Mouse (Mus musculus) kidney, adult 18-20 months (tissue): ENCODE measurements around the gene Itpk1.
A peak's percentile ranks its signal among the peaks of the same experiment; 100 is the strongest.

ENCODE experiments used
- DNase-seq: peaks from one replicate; pipeline ENCODE4 v3.0.0; 2021

Gene Itpk1

DNA sequence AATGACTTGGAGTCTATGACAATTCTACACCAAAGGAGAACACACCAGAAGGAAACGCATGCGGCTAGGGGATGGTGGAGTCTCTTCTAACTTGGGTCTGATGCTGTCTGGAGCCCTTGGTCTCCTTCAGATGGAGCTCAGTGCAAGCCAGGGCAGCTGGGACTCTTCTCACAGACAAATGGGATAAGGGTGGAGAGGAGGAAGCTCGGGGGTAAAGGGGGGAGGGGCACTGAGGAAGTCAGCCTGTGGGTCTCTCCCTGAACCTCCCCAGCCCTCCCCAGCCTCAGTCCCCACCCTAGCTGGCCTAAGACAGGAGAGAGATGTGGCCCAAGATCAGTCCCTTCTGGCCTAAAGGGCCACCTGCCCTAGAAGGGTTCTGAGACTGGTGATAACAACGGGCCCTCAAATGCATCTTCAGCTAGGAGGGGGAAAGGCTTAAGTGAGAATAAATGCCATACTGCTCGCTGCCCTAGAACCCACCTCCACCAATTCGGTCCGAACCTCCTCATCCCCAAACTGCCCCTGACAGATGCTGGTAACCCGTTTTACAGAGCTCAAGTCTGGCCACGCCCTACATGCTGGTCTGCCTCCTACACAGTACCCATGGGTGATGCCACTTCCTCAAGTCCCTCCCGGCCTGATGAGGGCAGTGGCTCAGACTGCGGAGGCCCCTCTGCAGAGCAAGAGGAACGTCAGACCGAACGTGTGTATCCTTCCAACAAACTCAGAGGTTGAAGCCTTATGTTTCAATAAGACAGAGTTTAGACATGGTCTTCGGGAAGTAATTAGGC, 14.8 kb downstream of the Itpk1 start:
- DNase-seq = no peak

GRCm38 (mm10) chr12:102686321-102686720, 18.4 kb downstream of the Itpk1 start:
- DNase-seq = no peak

DNA sequence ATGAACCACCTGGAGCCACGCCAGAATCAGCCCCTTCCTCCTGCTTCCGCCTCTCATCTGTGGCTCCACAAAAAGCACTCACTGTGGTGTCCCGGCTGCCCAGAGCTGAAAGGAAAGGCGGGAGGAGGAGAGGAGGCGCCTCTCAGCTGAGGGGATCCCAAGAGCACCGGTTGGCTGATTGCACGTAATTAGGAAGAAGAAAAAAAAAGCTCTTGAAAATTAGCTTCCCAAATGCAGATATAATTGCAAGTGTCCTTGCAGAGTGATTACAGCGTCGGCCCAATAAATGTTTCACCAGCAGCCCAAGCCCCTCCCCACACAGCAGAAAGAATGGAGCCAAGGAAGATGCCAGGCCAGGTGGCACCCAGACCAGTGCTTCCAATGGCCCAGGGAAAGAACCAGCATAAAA, 19.2 kb downstream of the Itpk1 start:
- no peak for DNase-seq

DNA sequence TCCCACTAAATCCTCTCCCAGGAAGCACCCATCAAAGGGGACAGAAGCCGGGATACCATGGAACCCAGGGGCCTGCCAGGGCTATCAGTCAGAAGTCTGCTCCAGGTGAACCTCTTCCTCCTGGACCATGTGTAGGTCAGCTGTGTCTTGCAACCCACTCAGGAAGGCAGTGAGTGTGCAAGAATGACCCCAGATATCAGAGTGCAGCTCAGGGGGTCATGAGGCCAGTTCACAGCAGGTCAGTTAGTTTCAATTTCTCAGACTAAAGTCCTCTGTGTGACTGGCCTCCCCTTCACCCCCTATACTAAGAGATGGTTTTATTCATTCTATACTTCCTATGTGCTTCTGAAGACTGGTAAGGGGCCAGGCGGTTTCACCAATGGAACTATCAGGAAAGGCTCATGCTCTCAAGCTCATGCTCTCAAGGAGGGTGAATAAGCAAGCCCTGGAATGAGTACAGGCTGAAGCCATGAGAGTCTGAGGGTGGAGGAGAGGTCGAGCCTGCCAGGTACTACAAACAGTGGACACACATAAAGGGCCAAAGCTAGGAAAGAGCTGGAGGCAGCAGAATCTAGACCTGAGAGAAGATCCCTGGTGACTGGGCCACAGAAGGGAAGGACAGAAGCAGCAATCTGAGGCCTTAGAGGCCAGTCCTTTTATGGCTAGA, 19.9 kb downstream of the Itpk1 start:
- DNase-seq = no peak

DNA sequence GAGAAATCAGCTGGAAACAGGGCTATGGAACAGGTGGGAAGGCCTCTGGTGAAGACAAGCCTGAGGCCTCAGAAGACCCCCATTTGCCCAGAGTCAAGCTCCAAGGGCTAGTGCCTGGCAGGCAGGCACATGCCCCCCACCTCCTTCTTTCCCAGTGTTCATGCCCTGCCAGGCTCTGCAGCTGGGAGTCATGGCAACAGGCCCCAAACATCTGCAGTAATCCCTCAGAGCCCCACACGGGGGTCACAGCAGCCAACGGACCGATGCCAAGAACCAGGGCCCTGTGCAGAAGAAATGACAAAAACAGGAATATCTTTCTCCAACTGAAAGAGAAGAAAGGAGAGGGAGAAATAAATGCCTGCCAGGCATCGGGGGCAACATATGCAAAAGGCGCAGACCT, 20.8 kb downstream of the Itpk1 start:
- no peak for DNase-seq

DNA sequence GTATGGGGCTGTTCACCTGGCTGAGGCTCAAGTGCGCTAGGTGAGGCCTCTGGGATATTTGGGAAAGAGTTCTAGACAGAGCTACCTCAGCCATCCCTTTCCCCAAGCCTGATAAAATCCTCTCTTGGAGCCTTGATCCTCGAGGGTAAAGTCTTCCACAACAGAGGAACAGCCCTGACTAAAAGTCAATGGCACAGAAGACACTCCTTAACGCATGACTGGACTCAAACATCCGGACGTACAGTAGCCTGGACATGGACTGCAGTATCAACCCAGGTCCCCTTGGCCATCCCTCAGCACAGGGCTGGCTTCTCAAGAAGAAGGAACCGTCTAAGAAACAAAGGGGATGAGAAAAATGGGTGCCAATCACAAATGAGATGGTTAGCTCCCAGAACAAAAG, 21.3 kb downstream of the Itpk1 start:
- DNase-seq = no peak

- DNase-seq = no peak
Observed at GRCm38 (mm10) chr12:102682722-102683299, 21.9 kb downstream of the Itpk1 start.

DNA sequence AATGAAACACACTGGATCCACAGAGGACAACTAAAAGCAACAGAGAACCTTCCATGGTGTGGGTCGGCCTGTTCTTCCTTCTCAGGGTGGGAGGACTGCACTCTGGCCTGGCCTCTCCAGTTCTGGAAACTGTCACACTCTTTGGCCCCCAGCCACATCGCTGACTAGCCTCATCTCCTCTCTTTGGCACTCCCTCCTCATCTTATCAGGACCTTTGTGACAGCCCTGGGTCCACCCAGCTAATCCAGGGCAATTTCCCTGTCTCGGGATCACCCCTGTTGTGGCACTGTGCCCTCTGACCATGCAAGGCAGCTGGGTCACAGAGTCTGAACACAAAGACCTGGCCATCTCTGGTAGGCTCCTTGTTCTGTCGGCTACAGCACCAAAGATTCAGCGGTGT, 22.6 kb downstream of the Itpk1 start:
- no peak for DNase-seq

GRCm38 (mm10) chr12:102681590-102681989, 23.1 kb downstream of the Itpk1 start:
- no peak for DNase-seq

DNA sequence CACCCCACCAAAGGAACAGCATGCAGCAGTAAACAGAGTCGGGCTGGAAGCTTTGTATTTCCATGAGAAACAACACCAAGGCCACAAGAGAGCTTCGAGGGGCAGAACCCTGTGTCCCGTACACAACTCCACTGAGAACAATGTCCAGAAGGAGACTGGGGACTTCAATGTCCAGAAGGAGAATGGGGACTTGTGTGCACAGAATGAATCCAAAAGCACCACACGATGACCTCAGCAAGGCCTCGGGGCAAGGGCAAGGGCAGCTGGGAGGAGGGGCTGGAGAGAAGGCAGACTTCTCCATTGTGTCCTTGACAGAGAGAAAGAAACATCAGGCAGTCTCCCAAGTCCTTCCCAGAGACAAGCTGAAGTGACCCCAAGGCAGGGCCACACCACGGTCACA, 25.9 kb downstream of the Itpk1 start:
- no peak for DNase-seq

- no peak for DNase-seq
Observed at GRCm38 (mm10) chr12:102677089-102677488, 27.6 kb downstream of the Itpk1 start.

- no peak for DNase-seq
Observed at GRCm38 (mm10) chr12:102674556-102674955, 30.2 kb downstream of the Itpk1 start.

GRCm38 (mm10) chr12:102674123-102674522, 30.6 kb downstream of the Itpk1 start:
- DNase-seq = no peak

DNA sequence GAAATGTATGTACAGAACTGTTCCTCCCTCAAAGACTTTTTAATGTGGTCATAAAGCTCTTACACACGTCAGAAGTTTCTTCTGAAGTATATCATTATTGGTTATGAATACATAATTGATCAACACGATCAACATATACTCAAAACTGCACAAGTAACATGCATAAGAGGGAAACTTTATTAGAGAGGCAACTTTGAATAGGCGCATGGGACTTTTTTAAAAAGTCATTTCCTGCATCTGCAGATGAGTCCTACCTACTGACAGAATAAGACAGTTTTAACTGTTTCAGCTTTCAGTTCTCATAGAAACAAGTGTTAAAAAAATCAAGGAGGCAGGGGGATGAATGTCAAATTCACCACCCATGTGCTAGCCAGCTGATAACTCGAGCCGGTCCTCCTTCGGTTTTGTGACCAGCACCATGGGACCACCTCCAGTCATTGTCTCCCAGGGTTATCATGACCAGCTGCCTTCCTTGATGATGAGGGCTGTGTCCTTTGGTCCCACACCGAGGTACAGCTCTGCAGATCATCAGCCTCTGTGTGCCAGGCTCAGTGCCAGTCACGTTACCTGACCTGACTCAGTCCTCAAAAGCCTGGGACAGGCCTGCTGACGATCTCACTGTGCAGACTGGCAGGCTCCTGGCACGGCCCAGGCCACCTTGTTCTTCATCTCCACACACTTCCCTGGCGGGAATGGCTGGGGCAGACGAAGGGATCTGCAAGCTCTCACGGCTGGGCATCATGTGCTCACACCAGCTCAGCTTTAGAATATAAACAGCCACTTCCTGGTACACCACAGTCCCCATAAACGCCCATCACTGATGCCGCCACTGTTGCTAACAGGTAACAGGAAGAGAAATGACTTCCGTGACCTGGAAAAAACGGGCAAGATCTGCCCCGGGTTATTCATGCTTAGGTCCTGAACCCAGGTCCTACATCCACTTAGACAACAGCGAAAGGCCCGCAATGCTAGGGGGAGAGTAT, 31.6 kb downstream of the Itpk1 start:
- DNase-seq = peak; percentile 55

GRCm38 (mm10) chr12:102672176-102672575, 32.6 kb downstream of the Itpk1 start:
- DNase-seq = no peak

GRCm38 (mm10) chr12:102670848-102671247, 33.9 kb downstream of the Itpk1 start:
- no peak for DNase-seq

- DNase-seq = no peak
Observed at GRCm38 (mm10) chr12:102665465-102666202, 39.1 kb downstream of the Itpk1 start.

GRCm38 (mm10) chr12:102664052-102664448, 40.7 kb downstream of the Itpk1 start:
- DNase-seq = no peak

DNA sequence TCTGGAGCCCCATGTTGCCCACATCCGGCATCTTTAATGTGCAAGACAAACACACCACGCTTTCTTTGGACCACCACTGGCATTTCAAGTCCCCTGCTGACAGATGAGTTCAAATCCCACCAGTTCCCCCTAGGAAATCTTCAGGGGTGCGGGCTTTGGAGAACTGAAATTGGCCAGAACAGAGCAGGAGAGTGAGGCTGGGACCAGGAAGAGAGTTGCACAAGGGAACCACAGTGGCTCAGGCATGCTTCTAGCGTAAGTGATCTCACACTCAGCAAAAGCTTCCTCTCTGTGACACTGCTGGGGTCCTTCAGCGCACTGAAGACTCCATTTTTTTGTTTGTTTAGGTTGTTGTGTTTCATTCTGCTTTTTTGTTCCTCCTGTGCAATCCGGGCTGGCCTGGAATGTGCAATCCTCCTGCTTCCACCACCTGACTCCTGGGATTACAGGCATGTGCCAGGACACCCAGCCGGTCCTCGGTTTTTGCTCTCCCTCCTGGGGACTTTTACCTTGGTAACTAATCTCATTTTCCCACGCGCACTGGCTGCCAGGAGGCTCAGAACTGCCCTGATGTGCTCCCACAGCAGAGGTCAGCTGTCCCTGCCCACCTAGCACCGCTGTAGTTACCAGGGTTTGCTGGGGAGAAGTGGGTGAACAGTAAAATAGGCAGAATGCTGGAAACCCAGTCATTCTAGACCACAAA, 41.2 kb downstream of the Itpk1 start:
- no peak for DNase-seq

- no peak for DNase-seq
Observed at GRCm38 (mm10) chr12:102661772-102662171, 43.0 kb downstream of the Itpk1 start.

GRCm38 (mm10) chr12:102660906-102661651, 43.7 kb downstream of the Itpk1 start:
- DNase-seq = no peak
